Mouse (Mus musculus): ENCODE results near the gene Zfp518a.

DNA sequence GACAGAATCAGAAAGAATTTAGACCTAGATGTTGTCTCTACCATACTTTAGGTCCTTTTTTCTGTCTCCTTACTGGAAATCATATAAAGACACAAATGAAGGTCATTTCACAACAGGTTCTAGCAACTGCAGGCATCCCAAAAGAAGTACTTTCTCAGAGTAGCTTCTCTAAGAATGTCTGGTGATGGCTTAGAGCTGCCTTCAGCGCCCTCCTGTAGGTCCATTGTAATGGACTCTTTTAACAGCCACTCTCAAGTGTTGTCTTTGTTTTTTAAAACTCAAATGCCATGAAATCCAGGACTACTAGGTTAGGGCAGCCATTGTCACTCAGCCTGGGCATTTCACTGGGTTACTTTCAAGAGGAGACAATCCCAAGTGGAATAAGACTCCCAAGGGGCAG is 64.5 kb downstream of the Zfp518a start:
- TF ChIP-seq CTCF (IDR thresholded peaks at IDR 0.05; ENCODE audit: control insufficient read depth, insufficient read depth, insufficient replicate concordance, low read depth, low read length) (no peak), POLR2A (IDR thresholded peaks at IDR 0.05; ENCODE audit: control insufficient read depth, low read depth, low read length) (no peak)
